Mouse (Mus musculus) Patski (cell line): ENCODE measurements around the gene Entr1. TPM values are rescaled to one million over a fixed set of nuclear protein-coding genes. Genes with fewer than 3 reads are reported as not detected.
"Not testable (repeated sequence)": the region's sequence is repeated elsewhere in the genome, so short reads cannot be mapped to it uniquely, and the experiment has no call there.

Source experiments
- ATAC-seq: fragments of 100-300 bp; one replicate; pipeline ENCODE4 v1.8.0; 2021
- CTCF ChIA-PET: fragments of 350-600 bp; sonication (Branson Sonifier 250); formaldehyde crosslinking; loops from one replicate; lab custom pipeline; 2022; ENCODE audit warnings: inconsistent platforms; lab: Charles Lee
- POLR2A ChIA-PET: fragments of 350-600 bp; sonication (Branson Sonifier 250); formaldehyde crosslinking; loops from one replicate; lab custom pipeline; 2022; ENCODE audit warnings: antibody characterized with exemption, inconsistent platforms; lab: Charles Lee
- DNase-seq: peaks from one replicate; pipeline ENCODE4 v3.0.0-alpha.2; 2011; ENCODE audit warnings: low read depth, low spot score
- H3K27me3 ChIP-seq: fragments of 371-371 bp; one replicate; pipeline ENCODE4 v1.5.1; 2021
- CTCF ChIP-seq: fragments of 100-300 bp; IDR thresholded peaks from one replicate; pipeline ENCODE4 v1.5.1; 2021
- in situ Hi-C: fragments of 300-500 bp; cut with MboI; formaldehyde crosslinking; loops from 3 replicates; pipeline ENCODE4 v1.11.1; 2018; ENCODE audit warnings: low pct_unique_long_range_greater_than_20kb, mixed read lengths
- polyA plus RNA-seq: library from polyadenylated mRNA; unstranded; gene quantifications from one replicate; pipeline ENCODE4 v1.2.3, GENCODE M21; 2021

Entr1 gene
- polyA plus RNA-seq, 1 experiment from 2014 or later: 89.9 TPM

GRCm38 (mm10) chr2:26398978-26399377 lies 9.9 kb upstream of the Entr1 start:
- H3K27me3 ChIP-seq: no peaks in the 10 kb centered on the region
- DNase-seq (no peak), ATAC-seq (no peak)
- no peak for TF ChIP-seq CTCF
- POLR2A ChIA-PET: interaction anchor here (0.5 to 1.5 kb wide), 3 partner anchors 10 to 167 kb away, joined by 3 read pairs; partner anchors contain the start of genes Entr1 and Pmpca
- CTCF ChIA-PET: interaction anchor here (1.0 to 2.1 kb wide), 2 partner anchors 10 to 73 kb away, joined by 4 to 6 read pairs; partner anchors contain the start of gene Inpp5e
- in situ Hi-C loops: no loop called here

DNA sequence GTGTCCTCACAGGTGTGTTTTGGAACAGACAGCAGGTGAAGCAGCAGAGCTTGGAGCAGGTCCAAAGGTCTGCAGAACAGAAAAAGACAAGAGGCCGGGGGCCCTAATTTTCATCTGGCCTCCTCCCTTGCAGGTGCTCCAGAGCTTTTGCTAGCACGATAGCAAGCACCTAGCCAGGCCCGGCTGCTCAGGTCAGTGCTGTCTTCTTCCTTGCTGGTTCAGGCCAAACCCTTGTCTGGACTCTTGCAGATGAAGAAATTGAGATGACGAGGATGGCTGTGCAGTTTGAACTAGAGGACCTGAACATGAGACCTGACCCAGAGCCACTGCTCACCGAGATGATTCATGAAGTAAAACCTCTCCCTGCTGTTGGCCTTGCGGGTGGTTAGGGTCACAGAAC lies 2.5 kb upstream of the Entr1 start:
- TF ChIP-seq CTCF: no peak
- ATAC-seq (no peak), DNase-seq (no peak)
- H3K27me3 ChIP-seq: no peaks in the 10 kb centered on the region
- ChIA-PET CTCF (interaction anchor here (1.1 to 3.8 kb wide), 3 partner anchors 12 to 17 kb away, joined by 3 to 11 read pairs (median 4); partner anchors contain the start of gene Inpp5e), POLR2A (no interaction called here)
- in situ Hi-C loops: no loop called here

DNA sequence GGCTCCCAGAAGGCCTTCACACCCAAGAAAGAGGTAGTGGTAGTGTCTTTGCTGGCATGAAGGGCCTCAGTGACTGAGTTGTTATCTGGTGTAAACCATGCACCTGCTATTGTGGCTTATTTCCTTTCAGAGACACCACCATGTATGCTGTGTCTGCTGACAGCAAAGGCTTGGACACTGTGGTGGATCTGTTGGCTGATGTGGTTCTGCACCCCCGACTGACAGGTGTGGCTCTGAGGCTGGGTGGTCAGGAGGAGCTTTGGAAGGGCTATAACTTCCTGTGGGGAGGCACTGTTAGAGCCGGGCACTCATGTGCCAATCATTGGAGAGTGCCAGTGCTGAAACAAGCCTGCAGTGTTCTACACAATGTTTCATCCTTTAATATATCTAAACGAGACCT lies 1.8 kb upstream of the Entr1 start:
- no peak for DNase-seq
- in situ Hi-C loops: no loop called here
- CTCF ChIA-PET: interaction anchor here (0.9 to 3.8 kb wide), 4 partner anchors 12 to 91 kb away, joined by 3 to 11 read pairs (median 4); partner anchors contain the start of gene Inpp5e
- no peaks in the 10 kb centered on the region for H3K27me3 ChIP-seq
- ATAC-seq: no peak
- POLR2A ChIA-PET: interaction anchor here (1.0 kb wide), 1 partner anchor 11 kb away, joined by 3 read pairs; no protein-coding TSS in a partner anchor
- no peak for TF ChIP-seq CTCF

DNA sequence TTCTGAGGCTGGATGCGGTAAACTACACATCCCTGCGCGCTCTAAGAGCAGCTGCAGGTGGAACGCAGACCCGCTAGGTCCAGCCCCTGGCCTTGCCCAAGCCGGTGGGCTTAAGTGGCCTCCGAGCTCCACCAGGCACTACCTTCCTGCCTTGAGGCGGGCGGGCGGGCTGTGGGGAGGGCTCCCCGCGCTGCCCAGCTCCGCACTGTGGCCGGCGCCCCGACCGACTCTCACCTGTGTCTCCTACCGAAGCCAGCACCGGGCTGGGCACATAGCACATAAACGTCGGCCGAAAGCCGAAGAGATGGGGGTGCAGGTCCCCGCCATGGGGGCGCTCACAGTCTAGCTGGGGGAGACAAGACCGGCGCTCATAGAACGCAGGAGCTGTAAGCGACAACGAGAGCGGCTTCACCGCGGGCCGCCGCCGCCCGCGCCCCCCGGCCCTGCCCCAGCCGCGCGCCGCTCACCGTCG lies 398 bp downstream of the Entr1 start:
- in situ Hi-C loops: no loop called here
- ChIA-PET CTCF (interaction anchor here (1.1 to 3.8 kb wide), 2 partner anchors 9 to 20 kb away, joined by 3 to 11 read pairs; partner anchors contain the start of gene Inpp5e), POLR2A (interaction anchor here (0.8 to 1.1 kb wide), 3 partner anchors 8 to 20 kb away, joined by 3 to 4 read pairs (median 3); partner anchors contain the start of gene Snapc4)
- TF ChIP-seq CTCF: no peak
- ATAC-seq (peak; percentile 49), DNase-seq (no peak)
- H3K27me3 ChIP-seq: no peaks in the 10 kb centered on the region

DNA sequence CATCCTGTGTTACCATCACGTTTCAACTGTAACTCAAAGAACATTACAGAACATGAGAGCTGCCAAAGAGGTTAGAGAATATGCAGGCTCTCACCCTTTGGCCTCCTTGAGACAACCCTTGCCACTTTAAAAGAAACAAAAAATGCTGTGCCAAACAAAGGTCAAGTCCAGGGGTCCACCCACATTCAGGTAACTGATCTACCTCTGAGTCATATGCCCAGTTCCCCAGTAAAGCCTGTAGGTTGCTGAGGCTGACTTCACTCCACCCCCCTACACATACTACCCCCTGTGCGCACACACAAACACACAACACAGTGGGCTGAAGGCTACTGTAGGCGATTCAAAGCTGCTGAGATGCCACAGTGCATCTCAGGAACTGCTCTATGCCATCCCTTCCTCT lies 1.4 kb downstream of the Entr1 start:
- DNase-seq (no peak), ATAC-seq (no peak)
- no peaks in the 10 kb centered on the region for H3K27me3 ChIP-seq
- ChIA-PET POLR2A (interaction anchor here (1.3 kb wide), 1 partner anchor 47 kb away, joined by 3 read pairs; no protein-coding TSS in a partner anchor), CTCF (interaction anchor here (1.2 kb wide), 1 partner anchor 24 kb away, joined by 3 read pairs; no protein-coding TSS in a partner anchor)
- in situ Hi-C loops: no loop called here
- TF ChIP-seq CTCF: no peak

GRCm38 (mm10) chr2:26380871-26381270 lies 8.2 kb downstream of the Entr1 start:
- DNase-seq, in situ Hi-C loops, ATAC-seq, H3K27me3 ChIP-seq, CTCF ChIA-PET: not testable (repeated sequence)
- POLR2A ChIA-PET: interaction anchor here (0.8 to 1.4 kb wide), 2 partner anchors 8 to 13 kb away, joined by 3 to 4 read pairs; no protein-coding TSS in a partner anchor

- no peaks in the 10 kb centered on the region for H3K27me3 ChIP-seq
- ChIA-PET CTCF (interaction anchor here (1.4 kb wide), 1 partner anchor 8 kb away, joined by 3 read pairs; no protein-coding TSS in a partner anchor), POLR2A (interaction anchor here (0.8 to 1.4 kb wide), 3 partner anchors 8 to 29 kb away, joined by 3 to 4 read pairs (median 3); no protein-coding TSS in a partner anchor)
- TF ChIP-seq CTCF: no peak
- in situ Hi-C loops: no loop called here
- DNase-seq: peak; percentile 13
- peak; percentile 71 for ATAC-seq
These were observed 8.9 kb downstream of the Entr1 start, which contains the start of gene Snapc4 for GRCm38 (mm10) chr2:26380131-26380771. Snapc4 (minus strand) TSS chr2:26380653.

GRCm38 (mm10) chr2:26372396-26372795 lies 16.7 kb downstream of the Entr1 start:
- ATAC-seq: peak; percentile 54
- POLR2A ChIA-PET: interaction anchor here (1.5 kb wide), 1 partner anchor 20 kb away, joined by 3 read pairs; the partner anchor contains the start of gene Dnlz
- no peaks in the 10 kb centered on the region for H3K27me3 ChIP-seq
- DNase-seq: no peak
- in situ Hi-C loops: no loop called here
- no peak for TF ChIP-seq CTCF
- CTCF ChIA-PET: interaction anchor here (1.4 kb wide), 1 partner anchor 11 kb away, joined by 6 read pairs; no protein-coding TSS in a partner anchor

- ChIA-PET CTCF (no interaction called here), POLR2A (no interaction called here)
- TF ChIP-seq CTCF: no peak
- DNase-seq: no peak
- in situ Hi-C loops: no loop called here
- no peaks in the 10 kb centered on the region for H3K27me3 ChIP-seq
- no peak for ATAC-seq
These were observed 20.5 kb downstream of the Entr1 start for GRCm38 (mm10) chr2:26368572-26368971.

GRCm38 (mm10) chr2:26367911-26368310 lies 21.2 kb downstream of the Entr1 start:
- DNase-seq: no peak
- CTCF ChIA-PET: no interaction called here
- in situ Hi-C loops: no loop called here
- no peak for ATAC-seq
- H3K27me3 ChIP-seq: no peaks in the 10 kb centered on the region
- TF ChIP-seq CTCF: no peak
- POLR2A ChIA-PET: no interaction called here
